Mouse (Mus musculus): ENCODE measurements at regions not wholly inside any gene's neighbourhood (a gene's known extent, or its start where the extent isn't known, plus 50 kb on each side); places are given as distances from the start of the nearest gene placed in this dataset.

GRCm38 (mm10) chr3:15157842-15158241 is 174.3 kb downstream of the Gm9733 start:
- Histone ChIP-seq H3K9ac (ENCODE audit: low read depth, low read length) (no peak overlapping the region), H3K36me3 (ENCODE audit: control insufficient read depth, insufficient read depth, low read length) (no peaks in the 10 kb centered on the region), H3K4me3 (ENCODE audit: low read length) (no peak overlapping the region), H3K27ac (ENCODE audit: low read depth, low read length) (no peak overlapping the region), H3K9me3 (ENCODE audit: control insufficient read depth, low read length) (no peaks in the 10 kb centered on the region), H3K4me2 (ENCODE audit: low read length) (no peak overlapping the region), H3K4me1 (ENCODE audit: control insufficient read depth, insufficient read depth, low read depth, low read length) (no peaks in the 10 kb centered on the region), H3K27me3 (replicated peaks; ENCODE audit: control insufficient read depth, insufficient read depth, low read length) (no peaks in the 10 kb centered on the region)
- 86% methylated on average over 1 of the region's 1 CpGs for WGBS
- ATAC-seq, result no peak

GRCm38 (mm10) chr3:15158926-15159325 is 173.2 kb downstream of the Gm9733 start:
- Histone ChIP-seq H3K27me3 (replicated peaks; ENCODE audit: control insufficient read depth, insufficient read depth, low read length) (no peaks in the 10 kb centered on the region), H3K4me3 (ENCODE audit: low read length) (no peak overlapping the region), H3K27ac (ENCODE audit: low read depth, low read length) (no peak overlapping the region), H3K4me1 (ENCODE audit: control insufficient read depth, insufficient read depth, low read depth, low read length) (no peaks in the 10 kb centered on the region), H3K9me3 (ENCODE audit: control insufficient read depth, low read length) (no peaks in the 10 kb centered on the region), H3K9ac (ENCODE audit: low read depth, low read length) (no peak overlapping the region), H3K4me2 (ENCODE audit: low read length) (no peak overlapping the region), H3K36me3 (ENCODE audit: control insufficient read depth, insufficient read depth, low read length) (no peaks in the 10 kb centered on the region)
- WGBS, result 86% methylated on average over 8 of the region's 8 CpGs
- ATAC-seq, result no peak

GRCm38 (mm10) chr3:15159965-15160714 is 172.0 kb downstream of the Gm9733 start:
- no peak overlapping the region for H3K4me2 ChIP-seq (ENCODE audit: low read length)
- H3K4me3 ChIP-seq (ENCODE audit: low read length), result no peak overlapping the region
- no peaks in the 10 kb centered on the region for H3K36me3 ChIP-seq (ENCODE audit: control insufficient read depth, insufficient read depth, low read length)
- no peaks in the 10 kb centered on the region for H3K9me3 ChIP-seq (ENCODE audit: control insufficient read depth, low read length)
- 90% methylated on average over 8 of the region's 8 CpGs for WGBS
- H3K9ac ChIP-seq (ENCODE audit: low read depth, low read length), result no peak overlapping the region
- no peak for ATAC-seq
- H3K27ac ChIP-seq (ENCODE audit: low read depth, low read length), result no peak overlapping the region
- H3K27me3 ChIP-seq (replicated peaks; ENCODE audit: control insufficient read depth, insufficient read depth, low read length), result no peaks in the 10 kb centered on the region
- H3K4me1 ChIP-seq (ENCODE audit: control insufficient read depth, insufficient read depth, low read depth, low read length), result no peaks in the 10 kb centered on the region

- H3K27ac ChIP-seq (ENCODE audit: low read depth, low read length), result no peak overlapping the region
- no peaks in the 10 kb centered on the region for H3K4me1 ChIP-seq (ENCODE audit: control insufficient read depth, insufficient read depth, low read depth, low read length)
- no peak overlapping the region for H3K4me3 ChIP-seq (ENCODE audit: low read length)
- ATAC-seq, result no peak
- 92% methylated on average over 2 of the region's 2 CpGs for WGBS
- H3K9me3 ChIP-seq (ENCODE audit: control insufficient read depth, low read length), result no peaks in the 10 kb centered on the region
- H3K4me2 ChIP-seq (ENCODE audit: low read length), result no peak overlapping the region
- H3K36me3 ChIP-seq (ENCODE audit: control insufficient read depth, insufficient read depth, low read length), result no peaks in the 10 kb centered on the region
- no peaks in the 10 kb centered on the region for H3K27me3 ChIP-seq (replicated peaks; ENCODE audit: control insufficient read depth, insufficient read depth, low read length)
- no peak overlapping the region for H3K9ac ChIP-seq (ENCODE audit: low read depth, low read length)
Measured at GRCm38 (mm10) chr3:15175811-15176210, 156.3 kb downstream of the Gm9733 start.

GRCm38 (mm10) chr3:15179079-15179812 is 152.9 kb downstream of the Gm9733 start:
- no peaks in the 10 kb centered on the region for H3K4me1 ChIP-seq (ENCODE audit: control insufficient read depth, insufficient read depth, low read depth, low read length)
- H3K9ac ChIP-seq (ENCODE audit: low read depth, low read length), result no peak overlapping the region
- 84% methylated on average over 6 of the region's 6 CpGs for WGBS
- H3K4me2 ChIP-seq (ENCODE audit: low read length), result no peak overlapping the region
- H3K4me3 ChIP-seq (ENCODE audit: low read length), result no peak overlapping the region
- no peaks in the 10 kb centered on the region for H3K9me3 ChIP-seq (ENCODE audit: control insufficient read depth, low read length)
- no peaks in the 10 kb centered on the region for H3K27me3 ChIP-seq (replicated peaks; ENCODE audit: control insufficient read depth, insufficient read depth, low read length)
- no peak overlapping the region for H3K27ac ChIP-seq (ENCODE audit: low read depth, low read length)
- no peak for ATAC-seq
- H3K36me3 ChIP-seq (ENCODE audit: control insufficient read depth, insufficient read depth, low read length), result no peaks in the 10 kb centered on the region

- no peaks in the 10 kb centered on the region for H3K9me3 ChIP-seq (ENCODE audit: control insufficient read depth, low read length)
- no peak overlapping the region for H3K9ac ChIP-seq (ENCODE audit: low read depth, low read length)
- H3K4me1 ChIP-seq (ENCODE audit: control insufficient read depth, insufficient read depth, low read depth, low read length), result no peaks in the 10 kb centered on the region
- H3K27me3 ChIP-seq (replicated peaks; ENCODE audit: control insufficient read depth, insufficient read depth, low read length), result no peaks in the 10 kb centered on the region
- no peak for ATAC-seq
- H3K4me3 ChIP-seq (ENCODE audit: low read length), result no peak overlapping the region
- H3K4me2 ChIP-seq (ENCODE audit: low read length), result no peak overlapping the region
- H3K36me3 ChIP-seq (ENCODE audit: control insufficient read depth, insufficient read depth, low read length), result no peaks in the 10 kb centered on the region
- WGBS, result 89% methylated on average over 5 of the region's 5 CpGs
- no peak overlapping the region for H3K27ac ChIP-seq (ENCODE audit: low read depth, low read length)
Measured at GRCm38 (mm10) chr3:15181111-15181510, 151.0 kb downstream of the Gm9733 start.

- Histone ChIP-seq H3K27ac (ENCODE audit: low read depth, low read length) (no peak overlapping the region), H3K9me3 (ENCODE audit: control insufficient read depth, low read length) (no peaks in the 10 kb centered on the region), H3K36me3 (ENCODE audit: control insufficient read depth, insufficient read depth, low read length) (no peaks in the 10 kb centered on the region), H3K4me1 (ENCODE audit: control insufficient read depth, insufficient read depth, low read depth, low read length) (no peaks in the 10 kb centered on the region), H3K4me2 (ENCODE audit: low read length) (no peak overlapping the region), H3K9ac (ENCODE audit: low read depth, low read length) (no peak overlapping the region), H3K27me3 (replicated peaks; ENCODE audit: control insufficient read depth, insufficient read depth, low read length) (no peaks in the 10 kb centered on the region), H3K4me3 (ENCODE audit: low read length) (no peak overlapping the region)
- ATAC-seq, result no peak
- WGBS, result 84% methylated on average over 3 of the region's 3 CpGs
Measured at GRCm38 (mm10) chr3:15186731-15187130, 145.4 kb downstream of the Gm9733 start.

- 1% methylated on average over 7 of the region's 7 CpGs for WGBS
- Histone ChIP-seq H3K9ac (ENCODE audit: low read depth, low read length) (no peak overlapping the region), H3K27me3 (replicated peaks; ENCODE audit: control insufficient read depth, insufficient read depth, low read length) (no peaks in the 10 kb centered on the region), H3K36me3 (ENCODE audit: control insufficient read depth, insufficient read depth, low read length) (no peaks in the 10 kb centered on the region), H3K9me3 (ENCODE audit: control insufficient read depth, low read length) (no peaks in the 10 kb centered on the region), H3K27ac (ENCODE audit: low read depth, low read length) (no peak overlapping the region), H3K4me2 (ENCODE audit: low read length) (0 out of 2 replicates have a peak overlapping the region, but pooled peaks have one; percentile 33), H3K4me3 (ENCODE audit: low read length) (no peak overlapping the region), H3K4me1 (ENCODE audit: control insufficient read depth, insufficient read depth, low read depth, low read length) (no peaks in the 10 kb centered on the region)
- peak; percentile 96 for ATAC-seq
Measured at GRCm38 (mm10) chr3:15194362-15194761, 137.7 kb downstream of the Gm9733 start.

- Histone ChIP-seq H3K4me2 (ENCODE audit: low read length) (no peak overlapping the region), H3K9me3 (ENCODE audit: control insufficient read depth, low read length) (no peaks in the 10 kb centered on the region), H3K27ac (ENCODE audit: low read depth, low read length) (no peak overlapping the region), H3K9ac (ENCODE audit: low read depth, low read length) (no peak overlapping the region), H3K4me1 (ENCODE audit: control insufficient read depth, insufficient read depth, low read depth, low read length) (no peaks in the 10 kb centered on the region), H3K27me3 (replicated peaks; ENCODE audit: control insufficient read depth, insufficient read depth, low read length) (no peaks in the 10 kb centered on the region), H3K36me3 (ENCODE audit: control insufficient read depth, insufficient read depth, low read length) (no peaks in the 10 kb centered on the region), H3K4me3 (ENCODE audit: low read length) (no peak overlapping the region)
- WGBS, result 48% methylated on average over 1 of the region's 1 CpGs
- ATAC-seq, result no peak
Measured at GRCm38 (mm10) chr3:15196101-15196500, 136.0 kb downstream of the Gm9733 start.
